Mouse (Mus musculus): ENCODE data around the gene Tpt1.

Tpt1 gene

GRCm38 (mm10) chr14:75878980-75879379 lies 34.1 kb downstream of the Tpt1 start:
- DNase-seq: no peak

- no peak for DNase-seq
Measured at GRCm38 (mm10) chr14:75881856-75882255, 37.0 kb downstream of the Tpt1 start.

- DNase-seq: no peak
Measured at GRCm38 (mm10) chr14:75883330-75883729, 38.4 kb downstream of the Tpt1 start.

GRCm38 (mm10) chr14:75883873-75884272 lies 39.0 kb downstream of the Tpt1 start:
- no peak for DNase-seq

DNA sequence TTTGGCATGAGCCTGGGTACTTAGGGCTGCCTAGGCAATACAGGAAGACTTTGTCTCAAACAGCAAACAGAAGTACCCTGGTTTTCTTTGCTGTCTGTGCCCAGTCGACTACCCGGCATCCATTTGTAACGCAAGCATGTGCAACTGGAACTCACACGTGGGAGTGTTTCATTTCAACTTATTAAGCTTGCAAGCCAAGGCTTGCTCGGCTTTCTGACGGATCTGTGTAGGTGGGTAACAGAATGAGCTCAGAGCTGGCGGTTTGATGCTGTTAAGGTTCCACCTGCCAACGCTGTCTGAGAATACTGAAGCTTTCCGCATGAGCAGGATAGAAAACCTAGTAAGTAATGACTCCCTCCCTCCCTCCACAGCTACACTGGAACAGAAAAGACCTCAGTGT lies 47.2 kb downstream of the Tpt1 start:
- peak; percentile 95 for DNase-seq

Data from layer of hippocampus, adult 9-11 months (tissue).